Mouse (Mus musculus): ENCODE data around the gene Gm21981.

- no peak for TF ChIP-seq GATA1 (IDR thresholded peaks at IDR 0.05; ENCODE audit: low read length)
- TF ChIP-seq TAL1 (IDR thresholded peaks at IDR 0.05; ENCODE audit: low read length) = no peak
Observed at GRCm38 (mm10) chr17:47669166-47669565, 25.1 kb downstream of the Gm21981 start.

All from erythroblast, embryonic 14.5 days (primary cell).